Mouse (Mus musculus): Measurements from ENCODE around the gene 2310030G06Rik. TPM values are rescaled to one million over a fixed set of nuclear protein-coding genes. Genes with fewer than 3 reads are reported as not detected.

Gene 2310030G06Rik
- total RNA-seq (2023) = not detected

GRCm38 (mm10) chr9:50746214-50746677, at the start of gene 2310030G06Rik:
2310030G06Rik (minus strand) TSS chr9:50746536.

GRCm38 (mm10) chr9:50774991-50775612, 28.8 kb upstream of the 2310030G06Rik start, which contains the start of the genes Alg9 and 1110032A03Rik:
Alg9 (plus strand) TSS chr9:50775019.
1110032A03Rik (minus strand) TSS chr9:50775520.

GRCm38 (mm10) chr9:50768107-50769002, 22.0 kb upstream of the 2310030G06Rik start, which contains the start of gene Fdxacb1:
Fdxacb1 (plus strand) TSS chr9:50768236.

GRCm38 (mm10) chr9:50752054-50752602, 5.8 kb upstream of the 2310030G06Rik start, which contains the start of gene Hspb2:
Hspb2 (minus strand) TSS chr9:50752354.

GRCm38 (mm10) chr9:50751323-50751722, 5.0 kb upstream of the 2310030G06Rik start, which contains the start of gene Cryab:
Cryab (plus strand) TSS chr9:50751325.

GRCm38 (mm10) chr9:50738914-50739870, 7.1 kb downstream of the 2310030G06Rik start, which contains the start of gene Dixdc1:
Dixdc1 (minus strand) TSS chr9:50739517.

Other genes starting within 250 kb of the 2310030G06Rik start
- 49.0 TPM for gene Pts, start 217.8 kb downstream of the 2310030G06Rik start, total RNA-seq (2023)
- gene Il18, start 191.7 kb downstream of the 2310030G06Rik start, total RNA-seq (2023) = 1.5 TPM
- gene Bco2, start 191.4 kb downstream of the 2310030G06Rik start, total RNA-seq (2023) = 0.44 TPM
- not detected for gene Tex12, start 185.2 kb downstream of the 2310030G06Rik start, total RNA-seq (2023)
- 57.6 TPM for gene Sdhd, start 142.7 kb downstream of the 2310030G06Rik start, total RNA-seq (2023)
- gene Timm8b, start 142.6 kb downstream of the 2310030G06Rik start, total RNA-seq (2023) = 45.3 TPM
- gene Pih1d2, start 129.2 kb downstream of the 2310030G06Rik start, total RNA-seq (2023) = 0.62 TPM
- gene Nkapd1, start 129.1 kb downstream of the 2310030G06Rik start, total RNA-seq (2023) = 28.4 TPM
- gene Dlat, start 86.8 kb downstream of the 2310030G06Rik start, total RNA-seq (2023) = 26.2 TPM
- not detected for gene Dixdc1, start 7.0 kb downstream of the 2310030G06Rik start, total RNA-seq (2023)
- 2.2 TPM for gene Cryab, start 4.8 kb upstream of the 2310030G06Rik start, total RNA-seq (2023)
- gene Hspb2, start 5.8 kb upstream of the 2310030G06Rik start, total RNA-seq (2023) = not detected
- gene Fdxacb1, start 21.7 kb upstream of the 2310030G06Rik start, total RNA-seq (2023) = 5.1 TPM
- 15.9 TPM for gene Alg9, start 28.5 kb upstream of the 2310030G06Rik start, total RNA-seq (2023)
- 14.8 TPM for gene 1110032A03Rik, start 29.0 kb upstream of the 2310030G06Rik start, total RNA-seq (2023)
- gene Ppp2r1b, start 98.8 kb upstream of the 2310030G06Rik start, total RNA-seq (2023) = 64.2 TPM

Data from CD4-positive naive resting alpha-beta T cell, adult 57 days (primary cell).